Mouse (Mus musculus): ENCODE results near the gene Pold1. TPM values are rescaled to one million over a fixed set of nuclear protein-coding genes. Genes with fewer than 3 reads are reported as not detected.

Gene Pold1
- polyA plus RNA-seq, 1 experiment from 2014 or later = 84.3 TPM

DNA sequence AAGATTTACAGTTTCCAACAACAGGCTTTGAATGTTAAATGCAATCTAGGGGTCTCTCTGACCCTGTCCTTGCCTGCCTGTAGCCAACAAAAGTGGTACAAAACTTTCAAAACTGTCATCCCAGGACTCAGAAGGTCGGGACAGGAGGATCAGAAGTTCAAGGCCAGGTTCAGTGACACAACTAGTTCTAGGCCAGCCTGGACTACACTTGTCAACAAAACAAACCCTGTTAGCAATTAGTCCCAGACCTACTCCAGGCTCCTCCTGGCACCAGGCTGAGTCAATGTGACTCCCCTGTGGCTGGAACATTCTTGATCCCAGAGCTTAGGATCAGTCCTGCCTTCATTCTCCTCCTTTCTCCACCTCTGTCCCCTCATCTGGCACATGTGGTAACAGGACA, 49.7 kb downstream of the Pold1 start:
- 68% methylated on average over 1 of the region's 1 CpGs for WGBS
- Histone ChIP-seq H3K9me3 (ENCODE audit: control insufficient read depth, low read length) (no peaks in the 10 kb centered on the region), H3K27ac (replicated peaks; ENCODE audit: low read depth, low read length) (no peak overlapping the region), H3K9ac (ENCODE audit: low read length) (no peak overlapping the region), H3K4me1 (ENCODE audit: control insufficient read depth, insufficient read depth, low read length) (peaks cover 5% of the 10 kb centered on the region; the same call in 1 of the 2 replicates), H3K4me2 (ENCODE audit: low read depth, severe bottlenecking) (no peak overlapping the region), H3K27me3 (ENCODE audit: control insufficient read depth, insufficient read depth, low read length) (no peaks in the 10 kb centered on the region), H3K36me3 (ENCODE audit: control insufficient read depth, insufficient read depth, low read length) (no peaks in the 10 kb centered on the region), H3K4me3 (ENCODE audit: low read depth, low read length) (no peak overlapping the region)
- DNase-seq (ENCODE audit: low spot score) = no peak
- no peak for ATAC-seq (ENCODE audit: insufficient number of reproducible peaks, low FRiP score, low TSS enrichment, low read depth)

DNA sequence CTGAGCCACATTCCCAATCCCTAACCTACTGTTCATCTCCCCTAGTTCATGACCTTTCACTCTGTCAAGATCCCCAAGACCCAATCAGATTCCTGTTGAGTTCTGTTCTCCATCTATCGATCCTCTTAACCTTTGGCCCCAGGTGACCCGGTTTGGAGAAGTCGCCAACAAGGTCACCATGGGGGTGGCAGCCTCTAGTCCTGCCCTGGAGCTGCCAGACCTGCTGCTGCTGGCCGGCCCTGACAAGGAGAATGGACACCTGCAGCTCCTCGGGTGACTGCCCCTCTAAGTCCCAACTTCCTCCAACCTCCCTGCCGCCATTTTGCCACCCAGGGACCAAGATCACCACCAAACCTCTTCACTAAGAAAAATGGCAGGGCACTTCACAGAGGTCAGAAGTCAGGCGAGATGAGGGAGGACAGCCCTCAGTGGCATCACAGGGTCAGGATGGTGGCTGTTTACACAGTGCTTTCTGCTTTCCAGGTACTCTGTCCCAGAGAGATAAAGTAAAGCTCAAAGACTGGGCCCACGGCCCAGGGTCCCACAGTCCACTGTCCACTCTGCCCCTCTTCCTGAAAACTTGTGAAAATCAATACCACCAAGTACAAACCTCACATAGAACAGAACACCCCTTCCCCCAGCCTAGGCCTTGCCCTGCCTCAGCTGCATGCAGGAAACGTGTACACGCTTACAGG, 51.1 kb downstream of the Pold1 start:
- no peak for ATAC-seq (ENCODE audit: insufficient number of reproducible peaks, low FRiP score, low TSS enrichment, low read depth)

DNA sequence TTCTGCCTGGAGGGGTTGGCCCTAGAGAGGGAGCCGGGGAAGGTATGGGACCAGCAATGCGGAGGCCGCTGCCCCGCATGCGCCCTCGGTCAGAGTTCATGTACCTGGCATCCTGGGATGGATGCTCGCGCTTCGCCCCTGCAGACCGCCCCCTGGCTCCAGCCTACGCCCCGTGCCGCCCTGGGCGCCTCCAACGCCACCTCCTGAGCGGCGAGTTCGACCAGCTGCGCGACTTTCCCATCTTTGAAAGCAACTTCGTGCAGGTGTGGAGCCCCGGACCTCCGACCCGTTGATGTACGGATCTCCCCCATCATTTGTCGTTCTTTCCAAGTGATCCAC, 51.9 kb downstream of the Pold1 start:
- no peaks in the 10 kb centered on the region for H3K27me3 ChIP-seq (ENCODE audit: control insufficient read depth, insufficient read depth, low read length)
- under 1% methylated on average over 25 of the region's 26 CpGs for WGBS
- H3K4me1 ChIP-seq (ENCODE audit: control insufficient read depth, insufficient read depth, low read length) = peaks cover 5% of the 10 kb centered on the region; the same call in 1 of the 2 replicates
- peak overlapping the region; percentile 82 for H3K9ac ChIP-seq (ENCODE audit: low read length)
- DNase-seq (ENCODE audit: low spot score) (no peak), ATAC-seq (ENCODE audit: insufficient number of reproducible peaks, low FRiP score, low TSS enrichment, low read depth) (no peak)
- no peaks in the 10 kb centered on the region for H3K9me3 ChIP-seq (ENCODE audit: control insufficient read depth, low read length)
- peak overlapping the region; percentile 66; the same call in 1 of the 2 replicates for H3K27ac ChIP-seq (replicated peaks; ENCODE audit: low read depth, low read length)
- H3K4me2 ChIP-seq (ENCODE audit: low read depth, severe bottlenecking) = peak overlapping the region; percentile 78
- peak overlapping the region; percentile 55 for H3K4me3 ChIP-seq (ENCODE audit: low read depth, low read length)
- peaks cover 5% of the 10 kb centered on the region; the same call in 1 of the 2 replicates for H3K36me3 ChIP-seq (ENCODE audit: control insufficient read depth, insufficient read depth, low read length)

More for the DNA sequence above, 51.1 kb downstream of the Pold1 start:
- Histone ChIP-seq H3K9ac (ENCODE audit: low read length) (no peak overlapping the region), H3K27me3 (ENCODE audit: control insufficient read depth, insufficient read depth, low read length) (no peaks in the 10 kb centered on the region), H3K4me1 (ENCODE audit: control insufficient read depth, insufficient read depth, low read length) (peaks cover 5% of the 10 kb centered on the region; the same call in 1 of the 2 replicates), H3K4me2 (ENCODE audit: low read depth, severe bottlenecking) (peak overlapping the region; percentile 78), H3K36me3 (ENCODE audit: control insufficient read depth, insufficient read depth, low read length) (peaks cover 5% of the 10 kb centered on the region; the same call in 1 of the 2 replicates), H3K4me3 (ENCODE audit: low read depth, low read length) (peak overlapping the region; percentile 55), H3K9me3 (ENCODE audit: control insufficient read depth, low read length) (no peaks in the 10 kb centered on the region), H3K27ac (replicated peaks; ENCODE audit: low read depth, low read length) (no peak overlapping the region)
- 84% methylated on average over 10 of the region's 10 CpGs for WGBS
- DNase-seq (ENCODE audit: low spot score) = no peak

DNA sequence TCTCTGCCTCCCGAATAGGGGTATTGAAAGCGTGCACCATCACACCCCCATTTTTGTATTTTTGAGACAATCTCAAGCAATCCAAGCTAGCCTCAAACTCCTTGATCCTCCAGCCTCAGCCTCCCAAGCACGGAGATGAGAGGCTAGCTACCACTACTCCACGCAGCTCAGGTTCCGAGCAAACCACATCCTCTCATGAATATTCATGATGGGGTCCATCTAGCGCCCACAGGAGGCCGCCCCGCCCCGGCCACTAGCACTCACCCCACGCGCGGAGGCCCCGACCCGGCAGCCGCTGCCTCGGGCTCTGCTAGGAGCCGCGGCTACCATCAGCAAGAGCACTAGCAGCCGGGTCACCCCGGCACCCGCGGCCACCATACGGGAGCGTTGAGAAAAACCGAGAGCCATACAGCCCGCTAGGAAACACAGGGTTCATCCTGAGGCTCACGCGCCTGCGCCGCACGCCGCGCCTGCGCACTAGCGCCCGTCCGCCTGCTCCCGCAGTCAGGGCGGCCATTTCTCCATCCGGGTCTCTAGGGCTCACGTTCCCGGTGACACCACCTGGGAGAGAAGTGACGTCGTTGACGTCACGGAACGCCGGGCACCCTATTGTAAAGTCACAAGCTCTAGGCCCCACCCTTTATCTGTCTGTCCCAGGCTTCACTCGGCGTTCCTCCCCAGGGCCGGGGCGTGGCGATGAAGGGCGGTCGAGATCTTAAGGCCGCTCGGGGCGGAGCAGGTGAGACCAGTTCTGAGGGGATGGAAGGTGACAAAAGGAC, 52.5 kb downstream of the Pold1 start, which contains the start of the genes Emc10 and Fam71e1:
Gene Emc10, minus strand, starts transcription at position 538 of the 779 bp plus-strand sequence.
Gene Fam71e1, plus strand, starts transcription at position 590 of the 779 bp plus-strand sequence.
- ATAC-seq (ENCODE audit: insufficient number of reproducible peaks, low FRiP score, low TSS enrichment, low read depth) (peak; percentile 94), DNase-seq (ENCODE audit: low spot score) (peak; percentile 99)
- Histone ChIP-seq H3K4me3 (ENCODE audit: low read depth, low read length) (peak within 1 kb of the TSS; percentile 55), H3K9me3 (ENCODE audit: control insufficient read depth, low read length) (no peaks in the 10 kb centered on the region), H3K4me2 (ENCODE audit: low read depth, severe bottlenecking) (peak within 1 kb of the TSS; percentile 78), H3K4me1 (ENCODE audit: control insufficient read depth, insufficient read depth, low read length) (peaks cover 5% of the 10 kb centered on the region; the same call in 1 of the 2 replicates), H3K27me3 (ENCODE audit: control insufficient read depth, insufficient read depth, low read length) (no peaks in the 10 kb centered on the region), H3K9ac (ENCODE audit: low read length) (peak within 1 kb of the TSS; percentile 82), H3K27ac (replicated peaks; ENCODE audit: low read depth, low read length) (peak within 1 kb of the TSS; percentile 81), H3K36me3 (ENCODE audit: control insufficient read depth, insufficient read depth, low read length) (peaks cover 5% of the 10 kb centered on the region; the same call in 1 of the 2 replicates)
- under 1% methylated on average over 58 of the region's 58 CpGs for WGBS

DNA sequence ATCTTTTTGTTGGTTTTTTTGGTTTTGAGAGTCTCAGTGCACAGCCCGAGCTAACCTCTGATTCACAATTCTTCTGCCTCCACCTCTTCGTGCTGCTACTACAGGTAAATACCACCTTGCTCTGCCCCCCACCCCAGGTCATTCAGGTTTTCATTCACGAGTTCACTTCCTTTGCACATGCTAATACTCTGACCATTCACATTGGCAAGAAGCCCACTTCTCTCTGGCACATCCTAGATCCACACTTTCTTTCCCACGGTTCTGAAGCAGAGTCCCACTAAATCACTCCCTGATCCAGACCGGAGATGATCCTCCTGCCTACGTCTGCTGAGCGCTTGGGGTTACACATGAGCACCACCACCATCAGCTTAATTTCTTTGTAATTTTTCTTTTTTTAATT, 53.6 kb downstream of the Pold1 start:
- no peak for DNase-seq (ENCODE audit: low spot score)

DNA sequence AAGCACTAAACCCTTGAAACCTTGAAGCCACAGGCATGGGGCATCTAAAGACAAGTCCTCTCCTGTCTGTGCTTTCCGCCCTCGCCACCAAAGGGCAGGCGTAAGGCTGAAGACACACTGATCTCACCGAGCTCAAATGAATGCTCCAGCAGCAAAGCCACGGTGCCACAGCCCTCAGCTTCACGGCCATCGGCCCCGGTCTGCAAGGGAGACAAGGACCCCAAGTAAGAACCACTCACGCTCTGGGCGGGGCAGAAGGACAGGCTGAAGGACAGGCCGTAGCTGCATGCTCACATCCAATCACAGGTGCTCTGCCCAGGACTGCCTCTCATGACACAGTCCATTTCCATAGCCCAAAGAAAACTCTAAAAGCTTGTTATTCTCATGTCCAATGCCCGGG, 54.0 kb downstream of the Pold1 start:
- Histone ChIP-seq H3K27me3 (ENCODE audit: control insufficient read depth, insufficient read depth, low read length) (no peaks in the 10 kb centered on the region), H3K36me3 (ENCODE audit: control insufficient read depth, insufficient read depth, low read length) (peaks cover 7% of the 10 kb centered on the region; the same call in 1 of the 2 replicates), H3K4me2 (ENCODE audit: low read depth, severe bottlenecking) (no peak overlapping the region), H3K9ac (ENCODE audit: low read length) (no peak overlapping the region), H3K4me3 (ENCODE audit: low read depth, low read length) (no peak overlapping the region), H3K27ac (replicated peaks; ENCODE audit: low read depth, low read length) (no peak overlapping the region), H3K9me3 (ENCODE audit: control insufficient read depth, low read length) (no peaks in the 10 kb centered on the region), H3K4me1 (ENCODE audit: control insufficient read depth, insufficient read depth, low read length) (peaks cover 5% of the 10 kb centered on the region; the same call in 1 of the 2 replicates)
- DNase-seq (ENCODE audit: low spot score) (no peak), ATAC-seq (ENCODE audit: insufficient number of reproducible peaks, low FRiP score, low TSS enrichment, low read depth) (no peak)
- 92% methylated on average over 12 of the region's 12 CpGs for WGBS

More for the DNA sequence above, 53.6 kb downstream of the Pold1 start:
- Histone ChIP-seq H3K9ac (ENCODE audit: low read length) (no peak overlapping the region), H3K36me3 (ENCODE audit: control insufficient read depth, insufficient read depth, low read length) (peaks cover 7% of the 10 kb centered on the region; the same call in 1 of the 2 replicates), H3K9me3 (ENCODE audit: control insufficient read depth, low read length) (no peaks in the 10 kb centered on the region), H3K27ac (replicated peaks; ENCODE audit: low read depth, low read length) (no peak overlapping the region), H3K27me3 (ENCODE audit: control insufficient read depth, insufficient read depth, low read length) (no peaks in the 10 kb centered on the region), H3K4me3 (ENCODE audit: low read depth, low read length) (no peak overlapping the region), H3K4me2 (ENCODE audit: low read depth, severe bottlenecking) (peak overlapping the region; percentile 78; the same call in 1 of the 2 replicates), H3K4me1 (ENCODE audit: control insufficient read depth, insufficient read depth, low read length) (peaks cover 5% of the 10 kb centered on the region; the same call in 1 of the 2 replicates)
- ATAC-seq (ENCODE audit: insufficient number of reproducible peaks, low FRiP score, low TSS enrichment, low read depth) = no peak
- 91% methylated on average over 7 of the region's 7 CpGs for WGBS

DNA sequence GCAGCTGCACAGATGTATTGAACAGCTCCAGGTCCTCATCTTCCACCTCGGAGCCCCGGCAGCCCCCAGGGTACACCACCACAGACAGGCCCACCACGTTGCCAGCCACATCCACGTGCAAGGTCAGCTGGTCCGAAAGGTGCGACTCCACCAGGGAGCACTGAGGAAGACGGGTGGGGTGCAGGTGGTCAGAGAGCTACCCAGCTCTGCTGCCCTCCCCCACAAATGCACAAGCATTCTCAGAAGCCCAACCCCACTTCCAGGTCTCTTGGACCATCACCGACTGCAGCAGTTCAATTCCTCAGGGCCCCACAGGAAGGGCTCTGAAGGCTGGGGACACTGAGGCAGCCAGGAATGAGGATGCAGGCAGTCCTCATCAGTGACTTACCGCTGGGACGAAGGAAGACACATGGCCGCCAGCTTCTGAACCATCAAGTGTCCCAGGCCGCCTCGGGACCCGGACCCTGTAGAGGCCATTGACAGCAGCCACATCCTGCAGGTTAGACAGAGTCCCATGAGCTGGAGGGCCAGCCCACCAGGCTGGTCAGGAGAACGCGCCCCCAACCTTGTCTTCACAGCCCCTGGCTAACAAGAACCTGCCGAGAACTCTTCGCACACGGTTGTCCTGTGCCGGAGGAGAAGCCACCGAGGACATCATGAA, 56.4 kb downstream of the Pold1 start:
- Histone ChIP-seq H3K27me3 (ENCODE audit: control insufficient read depth, insufficient read depth, low read length) (no peaks in the 10 kb centered on the region), H3K4me3 (ENCODE audit: low read depth, low read length) (no peak overlapping the region), H3K4me1 (ENCODE audit: control insufficient read depth, insufficient read depth, low read length) (peaks cover 4% of the 10 kb centered on the region; the same call in 1 of the 2 replicates), H3K27ac (replicated peaks; ENCODE audit: low read depth, low read length) (no peak overlapping the region), H3K9ac (ENCODE audit: low read length) (no peak overlapping the region; the same call in 1 of the 2 replicates), H3K4me2 (ENCODE audit: low read depth, severe bottlenecking) (no peak overlapping the region), H3K36me3 (ENCODE audit: control insufficient read depth, insufficient read depth, low read length) (peaks cover 7% of the 10 kb centered on the region; the same call in 1 of the 2 replicates), H3K9me3 (ENCODE audit: control insufficient read depth, low read length) (no peaks in the 10 kb centered on the region)
- no peak for DNase-seq (ENCODE audit: low spot score)
- no peak for ATAC-seq (ENCODE audit: insufficient number of reproducible peaks, low FRiP score, low TSS enrichment, low read depth)
- WGBS = 93% methylated on average over 21 of the region's 21 CpGs

DNA sequence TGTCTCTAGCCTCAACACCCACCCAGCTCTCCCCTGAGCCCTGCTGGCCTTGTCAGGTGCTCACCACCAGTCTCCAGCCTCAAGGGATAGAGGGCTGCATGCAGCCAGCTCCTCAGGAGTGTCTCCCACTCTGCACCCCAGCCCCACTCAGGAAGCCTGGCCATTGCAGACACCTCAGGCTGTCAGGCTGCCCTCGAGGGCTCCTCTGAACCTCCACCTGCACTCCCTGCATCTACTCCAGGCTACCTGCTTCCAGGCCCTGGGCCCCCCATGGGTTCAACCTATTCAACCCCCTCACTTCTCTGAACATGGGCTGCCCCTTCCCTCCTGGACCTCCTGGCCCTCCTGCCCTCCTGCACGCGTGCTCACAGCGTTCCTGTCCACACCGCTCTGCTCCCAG, 57.3 kb downstream of the Pold1 start:
- Histone ChIP-seq H3K36me3 (ENCODE audit: control insufficient read depth, insufficient read depth, low read length) (peaks cover 7% of the 10 kb centered on the region; the same call in 1 of the 2 replicates), H3K4me1 (ENCODE audit: control insufficient read depth, insufficient read depth, low read length) (peaks cover 2% of the 10 kb centered on the region; the same call in 1 of the 2 replicates), H3K9me3 (ENCODE audit: control insufficient read depth, low read length) (no peaks in the 10 kb centered on the region), H3K9ac (ENCODE audit: low read length) (no peak overlapping the region), H3K4me2 (ENCODE audit: low read depth, severe bottlenecking) (no peak overlapping the region), H3K27me3 (ENCODE audit: control insufficient read depth, insufficient read depth, low read length) (no peaks in the 10 kb centered on the region), H3K27ac (replicated peaks; ENCODE audit: low read depth, low read length) (no peak overlapping the region), H3K4me3 (ENCODE audit: low read depth, low read length) (no peak overlapping the region)
- ATAC-seq (ENCODE audit: insufficient number of reproducible peaks, low FRiP score, low TSS enrichment, low read depth) = no peak
- DNase-seq (ENCODE audit: low spot score) = no peak
- WGBS = 93% methylated on average over 5 of the region's 5 CpGs
